Mouse (Mus musculus) liver, embryonic 13.5 days (tissue): ENCODE measurements around the gene Tlx2. TPM values are rescaled to one million over a fixed set of nuclear protein-coding genes. Genes with fewer than 3 reads are reported as not detected.

ENCODE experiments used
- ATAC-seq: fragments of 200-750 bp; cut with Nextera tagmentation; 2 replicates; pipeline ENCODE4 v1.8.0; 2017; ENCODE audit warnings: low read depth, mild to moderate bottlenecking, moderate number of reproducible peaks, moderate library complexity
- DNase-seq: peaks from one replicate; pipeline ENCODE4 v3.0.0; 2022
- H3K27ac ChIP-seq: fragments of 300-500 bp; sonication (generic); 2 replicates; pipeline ENCODE4 v1.5.1; 2015; ENCODE audit warnings: moderate library complexity, mild to moderate bottlenecking, inconsistent platforms
- H3K27me3 ChIP-seq: fragments of 300-500 bp; sonication (generic); 2 replicates; pipeline ENCODE4 v1.6.1; 2015; ENCODE audit warnings: mild to moderate bottlenecking, inconsistent platforms
- H3K36me3 ChIP-seq: fragments of 300-500 bp; sonication (generic); 2 replicates; pipeline ENCODE4 v1.6.1; 2015; ENCODE audit warnings: mild to moderate bottlenecking, inconsistent platforms
- H3K4me1 ChIP-seq: fragments of 300-500 bp; sonication (generic); replicated peaks from 2 replicates; pipeline ENCODE4 v1.6.1; 2015; ENCODE audit warnings: inconsistent platforms
- H3K4me2 ChIP-seq: fragments of 300-500 bp; sonication (generic); 2 replicates; pipeline ENCODE4 v1.6.1; 2015; ENCODE audit warnings: inconsistent platforms, mild to moderate bottlenecking, moderate library complexity
- H3K4me3 ChIP-seq: fragments of 300-500 bp; sonication (generic); replicated peaks from 2 replicates; pipeline ENCODE4 v1.5.1; 2015; ENCODE audit warnings: mild to moderate bottlenecking, inconsistent platforms
- H3K9ac ChIP-seq: fragments of 300-500 bp; sonication (generic); 2 replicates; pipeline ENCODE4 v1.6.1; 2015; ENCODE audit warnings: mild to moderate bottlenecking, inconsistent platforms
- H3K9me3 ChIP-seq: fragments of 300-500 bp; sonication (generic); replicated peaks from 2 replicates; pipeline ENCODE4 v1.6.1; 2016; ENCODE audit warnings: inconsistent platforms
- WGBS: fragments of 180-500 bp; shearing (Covaris S2); methylation state at CpG from one replicate; pipeline ENCODE4 v1.1.7; 2015; ENCODE audit not compliant: insufficient replicate concordance; 5-methylcytosine and 5-hydroxymethylcytosine counted together
- microRNA counts: library from miRNA; unstranded; fragments of <30 nt; microRNA quantifications from one replicate; lab custom pipeline; 2016
- microRNA-seq: library from miRNA; unstranded; fragments of <30 nt; microRNA quantifications from one replicate; pipeline ENCODE4, GENCODE M21; 2016
- polyA plus RNA-seq: library from polyadenylated mRNA; unstranded; fragments of >200 nt; fragmentation: Nextera tagmentation; extraction: Ambion mirVana; gene quantifications from 2 replicates; pipeline ENCODE4 v1.2.1, GENCODE M21; 2015

Gene Tlx2
- polyA plus RNA-seq, 1 experiment from 2014 or later: not detected

DNA sequence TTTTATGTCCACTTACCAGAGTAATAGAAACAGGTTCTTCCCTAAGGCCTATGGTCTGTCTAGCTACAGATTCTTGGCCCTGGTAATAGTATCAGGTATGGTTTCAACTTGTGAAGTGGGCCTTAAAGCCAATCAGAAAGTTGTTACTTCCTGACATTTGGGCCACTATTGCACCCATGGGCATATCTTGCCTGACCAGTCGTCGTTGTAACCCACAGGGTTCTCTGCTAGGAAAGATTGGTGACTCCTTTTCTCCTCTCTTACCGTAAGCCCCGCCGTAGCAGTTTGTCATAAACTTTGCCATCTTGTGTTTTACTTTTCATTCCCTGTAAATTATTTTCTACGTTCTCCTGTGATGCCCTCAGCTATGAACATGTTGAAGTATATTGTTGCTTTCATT is 50.0 kb downstream of the Tlx2 start:
- Histone ChIP-seq H3K27me3 (no peaks in the 10 kb centered on the region), H3K4me2 (peak overlapping the region; percentile 36), H3K4me1 (peaks cover 99% of the 10 kb centered on the region), H3K27ac (peak overlapping the region; percentile 91), H3K4me3 (no peak overlapping the region), H3K36me3 (no peaks in the 10 kb centered on the region), H3K9ac (peak overlapping the region; percentile 30; the same call in 1 of the 2 replicates), H3K9me3 (no peaks in the 10 kb centered on the region)
- 36% methylated on average over 6 of the region's 6 CpGs for WGBS
- ATAC-seq: peak; percentile 65
- peak; percentile 63 for DNase-seq

DNA sequence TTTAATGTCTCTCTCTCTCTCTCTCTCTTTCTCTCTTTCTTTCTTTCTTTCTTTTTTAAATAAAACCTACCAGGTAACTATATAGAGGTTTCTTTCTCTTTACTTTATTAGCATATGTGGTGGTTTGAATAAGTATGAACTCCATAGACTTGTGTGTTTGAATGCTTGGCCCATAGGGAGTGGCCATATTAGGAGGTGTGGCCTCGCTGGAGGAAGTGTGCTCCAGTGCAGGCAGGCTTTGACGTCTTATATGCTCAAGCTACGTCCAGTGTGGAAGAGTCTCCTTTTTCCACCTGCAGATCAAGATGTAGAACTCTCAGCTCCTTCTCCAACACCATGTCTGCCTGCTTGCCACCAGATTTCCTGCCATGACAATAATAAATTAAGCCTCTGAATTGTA is 51.0 kb downstream of the Tlx2 start:
- Histone ChIP-seq H3K4me2 (no peak overlapping the region), H3K36me3 (no peaks in the 10 kb centered on the region), H3K27ac (peak overlapping the region; percentile 99), H3K9me3 (no peaks in the 10 kb centered on the region), H3K9ac (no peak overlapping the region), H3K4me3 (no peak overlapping the region), H3K4me1 (peaks cover 96% of the 10 kb centered on the region), H3K27me3 (no peaks in the 10 kb centered on the region)
- DNase-seq (no peak), ATAC-seq (no peak)
- 58% methylated on average over 3 of the region's 3 CpGs for WGBS

MicroRNAs within 50 kb of the gene (microRNA counts, 519-probe panel; counts per million panel counts)
- 114 counts per million for microRNA mmu-miR-3470a+mmu-miR-3470b (lab: Ali Mortazavi, UCI)

Small RNA genes lying within 50 kb of the gene (microRNA-seq; reads per million reads assigned to microRNA genes)
- not detected for gene Mir3470a
- not detected for gene Mir7040

Other genes starting within 250 kb of the Tlx2 start
- gene Sema4f, start 130.5 kb downstream of the Tlx2 start, polyA plus RNA-seq: 0.05 TPM in 1 of 2 replicates, not detected in the other
- 10.3 and 15.7 TPM in 2 replicates for gene M1ap, start 123.4 kb downstream of the Tlx2 start, polyA plus RNA-seq
- 20.1 and 20.2 TPM in 2 replicates for gene Dok1, start 36.8 kb downstream of the Tlx2 start, polyA plus RNA-seq
- 2.1 and 2.2 TPM in 2 replicates for gene Loxl3, start 36.1 kb downstream of the Tlx2 start, polyA plus RNA-seq
- gene Aup1, start 15.8 kb downstream of the Tlx2 start, polyA plus RNA-seq: 186 and 197 TPM in 2 replicates
- gene Htra2, start 15.0 kb downstream of the Tlx2 start, polyA plus RNA-seq: 131 and 132 TPM in 2 replicates
- gene Dqx1, start 12.4 kb downstream of the Tlx2 start, polyA plus RNA-seq: 5.3 and 5.6 TPM in 2 replicates
- 19.3 and 21.2 TPM in 2 replicates for gene Pcgf1, start 7.6 kb upstream of the Tlx2 start, polyA plus RNA-seq
- gene Lbx2, start 16.1 kb upstream of the Tlx2 start, polyA plus RNA-seq: 0.24 and 0.38 TPM in 2 replicates
- gene Ccdc142, start 31.3 kb upstream of the Tlx2 start, polyA plus RNA-seq: 0.94 and 1.1 TPM in 2 replicates
- gene Gm42688, start 31.3 kb upstream of the Tlx2 start, polyA plus RNA-seq: 1.1 and 1.3 TPM in 2 replicates
- 94.5 and 99.8 TPM in 2 replicates for gene Mrpl53, start 38.7 kb upstream of the Tlx2 start, polyA plus RNA-seq
- gene Mogs, start 45.2 kb upstream of the Tlx2 start, polyA plus RNA-seq: 44.9 and 46.7 TPM in 2 replicates
- gene Wbp1, start 51.3 kb upstream of the Tlx2 start, polyA plus RNA-seq: 30.4 and 32.3 TPM in 2 replicates
- gene Ino80b, start 55.1 kb upstream of the Tlx2 start, polyA plus RNA-seq: 6.3 and 7.2 TPM in 2 replicates
- gene Rtkn, start 65.2 kb upstream of the Tlx2 start, polyA plus RNA-seq: 10.1 and 11.7 TPM in 2 replicates
- 0.60 and 0.67 TPM in 2 replicates for gene Wdr54, start 86.1 kb upstream of the Tlx2 start, polyA plus RNA-seq
- 0.15 and 0.20 TPM in 2 replicates for gene 1700003E16Rik, start 86.1 kb upstream of the Tlx2 start, polyA plus RNA-seq
- 28.0 and 30.7 TPM in 2 replicates for gene Dctn1, start 95.6 kb upstream of the Tlx2 start, polyA plus RNA-seq
- gene Slc4a5, start 149.5 kb upstream of the Tlx2 start, polyA plus RNA-seq: 0.86 and 0.89 TPM in 2 replicates